Mouse (Mus musculus): ENCODE measurements around the gene Crbn. TPM values are rescaled to one million over a fixed set of nuclear protein-coding genes. Genes with fewer than 3 reads are reported as not detected.

Crbn gene
- 19.1 and 19.6 TPM in 2 replicates for polyA plus RNA-seq (2015; fragmentation: Nextera tagmentation; extraction: Ambion mirVana)

GRCm38 (mm10) chr6:106799333-106800226 lies at the start of gene Crbn:
Gene Crbn (minus strand): TSS chr6:106800077.
- peak within 1 kb of the TSS; percentile 93 for H3K4me3 ChIP-seq (ENCODE audit: low read depth, low read length)
- WGBS (ENCODE audit: insufficient replicate concordance): under 1% methylated on average over 57 of the region's 57 CpGs
- peaks cover 8% of the 10 kb centered on the region for H3K36me3 ChIP-seq (replicated peaks; ENCODE audit: insufficient read depth, low read length)
- TF ChIP-seq EP300 (IDR thresholded peaks at IDR 0.05; ENCODE audit: low read depth): no peak
- TF ChIP-seq CTCF (IDR thresholded peaks at IDR 0.05; ENCODE audit: low read depth): peak; percentile 99
- peak within 1 kb of the TSS; percentile 71 for H3K27ac ChIP-seq (ENCODE audit: low read depth)
- no peaks in the 10 kb centered on the region for H3K9me3 ChIP-seq (ENCODE audit: low read length)
- no peaks in the 10 kb centered on the region for H3K27me3 ChIP-seq (ENCODE audit: insufficient read depth, low read length)
- H3K4me1 ChIP-seq (ENCODE audit: insufficient read depth): peaks cover 11% of the 10 kb centered on the region
- H3K4me2 ChIP-seq (ENCODE audit: low read depth, low read length): peak within 1 kb of the TSS; percentile 83
- DNase-seq: peak; percentile 93
- H3K9ac ChIP-seq (replicated peaks): peak within 1 kb of the TSS; percentile 93
- ATAC-seq: peak; percentile 97

GRCm38 (mm10) chr6:106840181-106840580 lies 40.3 kb upstream of the Crbn start:
- no peaks in the 10 kb centered on the region for H3K4me1 ChIP-seq (ENCODE audit: insufficient read depth)
- H3K4me3 ChIP-seq (ENCODE audit: low read depth, low read length): no peak overlapping the region
- DNase-seq: no peak
- no peak overlapping the region for H3K9ac ChIP-seq (replicated peaks)
- H3K9me3 ChIP-seq (ENCODE audit: low read length): no peaks in the 10 kb centered on the region
- no peaks in the 10 kb centered on the region for H3K36me3 ChIP-seq (replicated peaks; ENCODE audit: insufficient read depth, low read length)
- H3K4me2 ChIP-seq (ENCODE audit: low read depth, low read length): no peak overlapping the region
- 56% methylated on average over 1 of the region's 1 CpGs for WGBS (ENCODE audit: insufficient replicate concordance)
- no peak overlapping the region for H3K27ac ChIP-seq (ENCODE audit: low read depth)
- ATAC-seq: no peak
- H3K27me3 ChIP-seq (ENCODE audit: insufficient read depth, low read length): no peaks in the 10 kb centered on the region
- TF ChIP-seq EP300 (IDR thresholded peaks at IDR 0.05; ENCODE audit: low read depth) (no peak), CTCF (IDR thresholded peaks at IDR 0.05; ENCODE audit: low read depth) (no peak)

- H3K27ac ChIP-seq (ENCODE audit: low read depth): no peak overlapping the region
- no peaks in the 10 kb centered on the region for H3K4me1 ChIP-seq (ENCODE audit: insufficient read depth)
- H3K4me2 ChIP-seq (ENCODE audit: low read depth, low read length): no peak overlapping the region
- no peaks in the 10 kb centered on the region for H3K9me3 ChIP-seq (ENCODE audit: low read length)
- no peak for ATAC-seq
- TF ChIP-seq EP300 (IDR thresholded peaks at IDR 0.05; ENCODE audit: low read depth) (no peak), CTCF (IDR thresholded peaks at IDR 0.05; ENCODE audit: low read depth) (no peak)
- H3K4me3 ChIP-seq (ENCODE audit: low read depth, low read length): no peak overlapping the region
- H3K36me3 ChIP-seq (replicated peaks; ENCODE audit: insufficient read depth, low read length): no peaks in the 10 kb centered on the region
- DNase-seq: no peak
- 76% methylated on average over 3 of the region's 3 CpGs for WGBS (ENCODE audit: insufficient replicate concordance)
- H3K9ac ChIP-seq (replicated peaks): no peak overlapping the region
- no peaks in the 10 kb centered on the region for H3K27me3 ChIP-seq (ENCODE audit: insufficient read depth, low read length)
Measured at GRCm38 (mm10) chr6:106838053-106838452, 38.2 kb upstream of the Crbn start.

- no peak for ATAC-seq
- no peak for DNase-seq
- no peaks in the 10 kb centered on the region for H3K4me1 ChIP-seq (ENCODE audit: insufficient read depth)
- no peak overlapping the region for H3K4me2 ChIP-seq (ENCODE audit: low read depth, low read length)
- TF ChIP-seq EP300 (IDR thresholded peaks at IDR 0.05; ENCODE audit: low read depth): no peak
- no peak for TF ChIP-seq CTCF (IDR thresholded peaks at IDR 0.05; ENCODE audit: low read depth)
- WGBS (ENCODE audit: insufficient replicate concordance): 64% methylated on average over 2 of the region's 2 CpGs
- H3K27ac ChIP-seq (ENCODE audit: low read depth): no peak overlapping the region
- H3K9me3 ChIP-seq (ENCODE audit: low read length): no peaks in the 10 kb centered on the region
- H3K9ac ChIP-seq (replicated peaks): no peak overlapping the region
- H3K27me3 ChIP-seq (ENCODE audit: insufficient read depth, low read length): no peaks in the 10 kb centered on the region
- no peak overlapping the region for H3K4me3 ChIP-seq (ENCODE audit: low read depth, low read length)
- H3K36me3 ChIP-seq (replicated peaks; ENCODE audit: insufficient read depth, low read length): no peaks in the 10 kb centered on the region
Measured at GRCm38 (mm10) chr6:106835316-106835715, 35.4 kb upstream of the Crbn start.

- no peak overlapping the region for H3K27ac ChIP-seq (ENCODE audit: low read depth)
- no peaks in the 10 kb centered on the region for H3K9me3 ChIP-seq (ENCODE audit: low read length)
- H3K9ac ChIP-seq (replicated peaks): no peak overlapping the region
- no peaks in the 10 kb centered on the region for H3K27me3 ChIP-seq (ENCODE audit: insufficient read depth, low read length)
- 49% methylated on average over 1 of the region's 1 CpGs for WGBS (ENCODE audit: insufficient replicate concordance)
- ATAC-seq: no peak
- no peaks in the 10 kb centered on the region for H3K36me3 ChIP-seq (replicated peaks; ENCODE audit: insufficient read depth, low read length)
- H3K4me1 ChIP-seq (ENCODE audit: insufficient read depth): no peaks in the 10 kb centered on the region
- TF ChIP-seq CTCF (IDR thresholded peaks at IDR 0.05; ENCODE audit: low read depth): peak; percentile 23; the same call in 1 of the 2 replicates
- no peak for TF ChIP-seq EP300 (IDR thresholded peaks at IDR 0.05; ENCODE audit: low read depth)
- H3K4me2 ChIP-seq (ENCODE audit: low read depth, low read length): no peak overlapping the region
- DNase-seq: no peak
- H3K4me3 ChIP-seq (ENCODE audit: low read depth, low read length): no peak overlapping the region
Measured at GRCm38 (mm10) chr6:106822329-106822728, 22.5 kb upstream of the Crbn start.

- no peak for DNase-seq
- Histone ChIP-seq H3K36me3 (replicated peaks; ENCODE audit: insufficient read depth, low read length) (no peaks in the 10 kb centered on the region), H3K9me3 (ENCODE audit: low read length) (no peaks in the 10 kb centered on the region), H3K4me1 (ENCODE audit: insufficient read depth) (no peaks in the 10 kb centered on the region), H3K4me2 (ENCODE audit: low read depth, low read length) (no peak overlapping the region), H3K9ac (replicated peaks) (no peak overlapping the region), H3K27me3 (ENCODE audit: insufficient read depth, low read length) (no peaks in the 10 kb centered on the region), H3K27ac (ENCODE audit: low read depth) (no peak overlapping the region), H3K4me3 (ENCODE audit: low read depth, low read length) (no peak overlapping the region)
- no peak for ATAC-seq
- no peak for TF ChIP-seq EP300 (IDR thresholded peaks at IDR 0.05; ENCODE audit: low read depth)
- no peak for TF ChIP-seq CTCF (IDR thresholded peaks at IDR 0.05; ENCODE audit: low read depth)
Measured at GRCm38 (mm10) chr6:106820566-106820965, 20.7 kb upstream of the Crbn start.
